Mouse (Mus musculus) cerebellum, postnatal 25 days (tissue): ENCODE data around the gene Lipo3.
"Not testable (repeated sequence)": the region's sequence is repeated elsewhere in the genome, so short reads cannot be mapped to it uniquely, and the experiment has no call there.

Source experiments
- DNase-seq, 2 experiments: peaks; one replicate each; pipeline ENCODE4 v3.0.0; 2021; ENCODE audit warnings: mixed read lengths in 2 of 2

The Lipo3 gene

GRCm38 (mm10) chr19:33761287-33762086 is at the start of gene Lipo3:
TSS of gene Lipo3 (minus strand) at chr19:33761951.
- peak; percentile 53 to 69 for DNase-seq

- not testable (repeated sequence) for DNase-seq
Measured at GRCm38 (mm10) chr19:33787359-33787758, 25.6 kb upstream of the Lipo3 start, which contains the start of gene Lipo1. TSS of gene Lipo1 (minus strand) at chr19:33787459.

- no peak for DNase-seq
Measured at GRCm38 (mm10) chr19:33786576-33787277, 25.0 kb upstream of the Lipo3 start.

- not testable (repeated sequence) for DNase-seq
Measured at GRCm38 (mm10) chr19:33751259-33751658, 10.5 kb downstream of the Lipo3 start, which contains the start of gene Lipo2. TSS of gene Lipo2 (minus strand) at chr19:33751359.

- DNase-seq, result not testable (repeated sequence)
Measured at GRCm38 (mm10) chr19:33625152-33625551, 136.6 kb downstream of the Lipo3 start, which contains the start of gene Gm8978. TSS of gene Gm8978 (minus strand) at chr19:33625252.

- peak; percentile 73 to 78 for DNase-seq
Measured at GRCm38 (mm10) chr19:33589626-33590302, 172.0 kb downstream of the Lipo3 start.

- not testable (repeated sequence) for DNase-seq
Measured at GRCm38 (mm10) chr19:33568551-33568950, 193.2 kb downstream of the Lipo3 start.

GRCm38 (mm10) chr19:33517680-33518079 is 244.1 kb downstream of the Lipo3 start, which contains the start of gene Lipo4:
TSS of gene Lipo4 (minus strand) at chr19:33517780.
- no peak for DNase-seq
